Mouse (Mus musculus) urinary bladder, adult 2 months (tissue): ENCODE measurements around the gene Dpysl5. TPM values are rescaled to one million over a fixed set of nuclear protein-coding genes. Genes with fewer than 3 reads are reported as not detected.

Experiments
- DNase-seq: peaks from one replicate; pipeline ENCODE4 v3.0.0; 2022; ENCODE audit warnings: low spot score
- polyA plus RNA-seq: library from polyadenylated mRNA; depleted of rRNA; stranded (reverse); fragments of >200 nt; gene quantifications from 2 replicates; pipeline ENCODE4 v1.2.3, GENCODE M21; 2012

The Dpysl5 gene
- polyA plus RNA-seq, 1 experiment = 0.28 TPM

DNA sequence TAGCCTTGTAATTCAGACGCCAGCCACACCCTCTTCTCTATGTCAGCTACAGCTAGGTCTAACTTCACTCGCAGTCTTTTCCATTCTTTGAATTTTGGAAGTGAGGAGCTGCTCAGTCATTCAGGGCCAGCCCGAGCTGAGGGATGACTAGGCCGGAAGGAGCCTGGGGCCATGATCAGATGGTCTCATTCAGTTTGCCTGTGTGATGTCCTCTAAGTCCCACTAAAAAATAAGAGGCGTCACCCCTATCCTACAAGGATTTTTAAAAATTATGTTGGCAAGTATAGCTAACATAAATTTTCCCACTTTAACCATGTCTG lies 52.1 kb downstream of the Dpysl5 start:
- DNase-seq = no peak

DNA sequence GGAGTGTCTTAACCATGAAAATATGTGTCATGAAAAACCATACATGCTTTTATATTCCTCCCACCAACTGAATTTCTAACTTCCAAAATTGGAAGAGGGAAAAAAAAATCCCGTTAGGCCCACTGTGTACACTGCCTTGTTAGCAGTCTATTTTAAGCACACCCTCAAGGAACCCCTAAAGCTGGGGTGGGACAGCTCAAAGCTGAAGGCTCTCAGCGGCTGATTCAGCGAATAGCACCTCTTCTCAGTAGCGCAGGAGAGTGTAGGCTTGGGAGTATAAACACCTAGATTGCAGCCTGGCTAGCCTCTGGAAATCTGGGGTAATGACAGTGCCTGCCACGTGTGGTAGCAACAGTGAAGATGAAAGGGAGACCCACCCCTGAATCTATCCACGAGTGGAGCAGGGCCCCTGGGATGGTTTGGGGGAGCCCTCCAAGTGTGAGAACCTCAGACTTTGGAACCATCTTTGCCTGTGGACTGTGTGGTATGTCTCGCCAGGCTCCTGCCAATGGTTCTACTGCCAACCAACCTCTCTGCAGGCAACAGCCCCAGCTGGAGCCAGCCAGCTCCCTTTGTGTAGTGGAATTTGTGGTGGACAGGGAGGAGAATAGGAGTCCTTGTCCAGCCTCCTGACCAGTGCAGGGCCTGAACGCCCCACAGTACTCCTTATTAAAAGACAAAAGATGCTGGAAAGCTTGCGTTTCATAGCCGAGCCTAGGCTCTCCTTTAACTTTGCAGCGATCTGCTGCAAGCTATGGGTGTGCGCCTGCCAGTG lies 54.4 kb downstream of the Dpysl5 start:
- DNase-seq = no peak

DNA sequence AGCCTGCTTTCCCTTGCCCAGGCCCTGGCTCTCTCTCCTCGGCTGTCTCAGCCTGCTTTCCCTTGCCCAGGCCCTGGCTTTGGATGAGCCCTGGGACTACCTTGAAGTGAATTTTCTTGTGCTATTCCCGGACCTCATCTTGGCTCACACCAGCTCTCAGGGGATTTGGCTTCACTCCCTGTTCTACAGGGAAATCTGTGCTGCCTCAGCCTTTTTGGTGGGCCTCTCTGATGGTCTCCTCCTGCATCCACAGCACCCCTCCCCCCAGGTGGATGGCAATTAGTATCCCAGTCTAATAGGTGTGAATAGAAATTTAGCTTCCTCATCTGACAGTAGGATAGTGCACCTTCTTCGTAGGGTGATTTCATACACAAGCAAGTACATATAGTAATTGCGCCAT lies 56.7 kb downstream of the Dpysl5 start:
- DNase-seq = no peak

DNA sequence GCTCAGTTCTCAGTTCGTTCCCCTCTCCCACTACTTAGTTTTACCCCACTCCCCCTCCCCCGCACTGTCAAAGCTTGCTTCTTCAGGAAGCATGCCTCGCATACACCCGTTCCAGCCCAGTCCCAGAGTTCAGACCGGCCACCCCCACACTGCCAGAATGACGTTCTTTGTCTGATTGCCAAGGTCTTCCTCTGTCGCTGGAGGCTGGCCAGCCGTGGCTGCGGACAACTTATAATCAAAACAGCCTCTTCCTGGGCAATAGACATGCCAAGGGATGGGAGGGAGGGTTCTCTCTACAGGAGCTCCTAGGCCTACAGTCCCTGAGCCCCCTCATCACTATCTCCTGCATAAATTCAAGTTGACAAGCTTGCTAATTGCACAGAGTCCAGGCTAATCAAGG lies 57.2 kb downstream of the Dpysl5 start:
- DNase-seq = no peak

DNA sequence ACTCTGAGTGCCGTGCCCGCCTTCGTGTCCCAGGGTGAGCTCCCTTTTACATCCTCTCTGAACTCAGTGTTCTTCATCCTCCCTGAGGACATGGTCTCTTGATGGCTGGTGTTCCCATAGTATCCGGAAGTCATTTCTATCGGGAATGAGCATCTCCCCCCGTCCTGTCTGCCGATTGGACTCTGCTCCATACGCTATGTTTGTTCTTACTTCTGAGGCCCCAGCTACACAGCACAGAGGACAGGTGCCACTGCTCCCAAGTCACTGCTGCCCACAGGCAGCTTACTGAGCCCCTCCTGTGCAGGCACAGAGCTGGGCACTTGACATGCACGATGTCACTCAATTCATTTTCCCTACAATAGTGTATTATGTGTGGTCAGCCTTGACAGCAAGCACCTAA lies 57.7 kb downstream of the Dpysl5 start:
- DNase-seq = no peak

- peak; percentile 63 for DNase-seq
Observed at GRCm38 (mm10) chr5:30774601-30775371, 63.4 kb downstream of the Dpysl5 start.

GRCm38 (mm10) chr5:30780699-30781098 lies 69.3 kb downstream of the Dpysl5 start:
- no peak for DNase-seq

- DNase-seq = no peak
Observed at GRCm38 (mm10) chr5:30781147-30781546, 69.8 kb downstream of the Dpysl5 start.

DNA sequence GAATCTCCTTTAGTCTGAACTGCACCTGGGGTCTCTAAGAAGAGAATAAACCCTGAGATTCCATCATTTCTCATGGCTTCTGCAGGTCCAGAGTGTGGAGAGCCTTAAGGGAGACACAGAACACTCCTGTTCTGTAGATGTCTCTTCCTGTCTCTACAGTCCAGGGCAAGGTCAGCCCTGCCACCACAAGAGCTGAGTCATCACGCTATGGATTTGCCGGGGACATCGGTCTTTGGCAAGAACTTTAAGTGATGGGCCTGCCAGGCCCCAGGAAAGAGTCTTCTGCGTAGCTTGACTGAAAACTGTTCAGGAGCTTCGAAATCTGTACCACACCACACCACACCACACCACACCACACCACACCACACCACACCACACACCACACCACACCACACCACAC lies 76.0 kb downstream of the Dpysl5 start:
- no peak for DNase-seq

GRCm38 (mm10) chr5:30790047-30790446 lies 78.7 kb downstream of the Dpysl5 start:
- DNase-seq = no peak

- peak; percentile 66 for DNase-seq
Observed at GRCm38 (mm10) chr5:30796125-30796524, 84.8 kb downstream of the Dpysl5 start.

GRCm38 (mm10) chr5:30797482-30797881 lies 86.1 kb downstream of the Dpysl5 start:
- no peak for DNase-seq

GRCm38 (mm10) chr5:30797982-30798381 lies 86.6 kb downstream of the Dpysl5 start:
- DNase-seq = no peak

DNA sequence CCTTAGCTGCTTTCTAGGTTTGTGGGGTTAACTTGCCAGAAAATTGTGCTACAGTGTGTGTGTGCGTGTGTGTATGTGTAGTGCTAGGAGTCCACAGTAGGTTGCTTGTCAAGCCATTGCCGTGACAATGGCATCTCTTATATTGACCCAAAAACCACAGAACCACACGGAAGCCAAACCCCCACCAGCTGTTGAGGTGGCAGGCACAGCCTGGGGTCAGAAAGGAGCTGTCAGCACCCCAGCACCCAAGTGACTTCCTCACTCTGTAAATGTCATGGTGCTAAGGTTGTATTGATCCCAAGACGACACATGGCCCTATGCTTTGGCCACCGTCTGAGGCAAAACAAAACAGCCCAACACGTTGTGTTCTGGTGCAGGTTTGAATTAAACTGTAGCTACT lies 87.6 kb downstream of the Dpysl5 start:
- DNase-seq = no peak

- DNase-seq = no peak
Observed at GRCm38 (mm10) chr5:30802724-30803467, 91.5 kb downstream of the Dpysl5 start.

GRCm38 (mm10) chr5:30806106-30806505 lies 94.7 kb downstream of the Dpysl5 start:
- peak; percentile 63 for DNase-seq

GRCm38 (mm10) chr5:30814424-30815119 lies 103.2 kb downstream of the Dpysl5 start, which contains the start of gene Mapre3:
TSS of gene Mapre3 (plus strand) at chr5:30814641.
- DNase-seq = peak; percentile 81

- no peak for DNase-seq
Observed at GRCm38 (mm10) chr5:30815120-30815465, 103.7 kb downstream of the Dpysl5 start.

DNA sequence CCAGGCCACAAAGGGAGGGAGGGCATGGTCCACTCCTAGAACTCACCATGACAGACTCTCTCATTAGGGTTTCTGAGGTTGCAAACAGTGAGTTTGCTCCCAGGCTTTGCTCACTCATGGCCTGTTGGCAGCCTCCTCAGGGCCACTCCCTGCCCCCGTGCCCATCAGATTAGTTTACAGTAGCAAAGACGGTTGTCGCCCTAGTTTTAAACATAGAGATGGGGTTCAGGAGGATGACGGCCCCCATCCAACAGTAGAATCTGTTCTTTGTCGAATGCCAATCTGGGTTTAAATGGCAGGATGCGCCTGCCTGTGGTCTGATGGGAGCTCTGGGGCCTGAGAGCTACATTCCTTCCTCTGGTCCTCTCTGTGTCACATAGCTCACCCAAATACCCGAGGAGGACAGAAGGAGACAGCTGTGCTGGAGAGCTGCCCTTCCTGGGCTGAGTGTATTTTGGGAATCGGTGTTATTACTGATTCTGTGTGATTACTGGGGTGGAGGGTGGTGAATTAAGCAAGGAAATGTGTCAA lies 105.0 kb downstream of the Dpysl5 start:
- no peak for DNase-seq

GRCm38 (mm10) chr5:30818758-30819309 lies 107.5 kb downstream of the Dpysl5 start:
- no peak for DNase-seq

GRCm38 (mm10) chr5:30822689-30823088 lies 111.3 kb downstream of the Dpysl5 start:
- DNase-seq = no peak
